Mouse (Mus musculus): ENCODE data around the gene Rapgef3. TPM values are rescaled to one million over a fixed set of nuclear protein-coding genes. Genes with fewer than 3 reads are reported as not detected.
A peak's percentile ranks its signal among the peaks of the same experiment; 100 is the strongest.

Rapgef3 gene
- polyA plus RNA-seq, 1 experiment from 2014 or later = 9.6 TPM

DNA sequence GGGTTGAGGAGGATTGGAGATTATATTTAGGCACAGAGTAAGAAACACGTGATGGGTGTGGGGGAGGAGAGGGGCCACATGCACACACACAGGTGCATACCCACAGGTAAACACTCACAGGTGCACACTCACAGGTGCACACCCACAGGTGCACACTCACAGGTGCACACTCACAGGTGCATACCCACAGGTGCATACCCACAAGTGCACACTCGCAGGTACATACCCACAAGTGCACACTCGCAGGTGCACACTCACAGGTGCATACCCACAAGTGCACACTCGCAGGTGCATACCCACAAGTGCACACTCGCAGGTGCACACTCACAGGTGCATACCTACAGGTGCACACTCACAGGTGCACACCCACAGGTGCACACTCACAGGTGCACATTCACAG, 42.6 kb upstream of the Rapgef3 start:
- H3K9me3 ChIP-seq (ENCODE audit: control insufficient read depth, low read length) = no peaks in the 10 kb centered on the region
- no peak overlapping the region for H3K4me3 ChIP-seq (replicated peaks; ENCODE audit: low read length)
- H3K36me3 ChIP-seq (replicated peaks; ENCODE audit: control insufficient read depth, insufficient read depth) = peaks cover 44% of the 10 kb centered on the region
- DNase-seq (ENCODE audit: low spot score) (no peak), ATAC-seq (ENCODE audit: low FRiP score) (no peak)
- H3K4me2 ChIP-seq (replicated peaks) = no peak overlapping the region
- H3K27me3 ChIP-seq (ENCODE audit: control insufficient read depth, insufficient read depth, low read length) = no peaks in the 10 kb centered on the region
- H3K27ac ChIP-seq = no peak overlapping the region
- 97% methylated on average over 5 of the region's 5 CpGs for WGBS
- peaks cover 31% of the 10 kb centered on the region for H3K4me1 ChIP-seq (replicated peaks; ENCODE audit: control insufficient read depth, insufficient read depth, low read length)
- H3K9ac ChIP-seq = no peak overlapping the region

GRCm38 (mm10) chr15:97809942-97810341, 42.2 kb upstream of the Rapgef3 start:
- Histone ChIP-seq H3K27me3 (ENCODE audit: control insufficient read depth, insufficient read depth, low read length) (no peaks in the 10 kb centered on the region), H3K9ac (no peak overlapping the region), H3K27ac (no peak overlapping the region), H3K4me3 (replicated peaks; ENCODE audit: low read length) (no peak overlapping the region), H3K36me3 (replicated peaks; ENCODE audit: control insufficient read depth, insufficient read depth) (peaks cover 48% of the 10 kb centered on the region), H3K4me1 (replicated peaks; ENCODE audit: control insufficient read depth, insufficient read depth, low read length) (peaks cover 31% of the 10 kb centered on the region), H3K9me3 (ENCODE audit: control insufficient read depth, low read length) (no peaks in the 10 kb centered on the region), H3K4me2 (replicated peaks) (no peak overlapping the region)
- 82% methylated on average over 5 of the region's 5 CpGs for WGBS
- ATAC-seq (ENCODE audit: low FRiP score) (no peak), DNase-seq (ENCODE audit: low spot score) (no peak)

DNA sequence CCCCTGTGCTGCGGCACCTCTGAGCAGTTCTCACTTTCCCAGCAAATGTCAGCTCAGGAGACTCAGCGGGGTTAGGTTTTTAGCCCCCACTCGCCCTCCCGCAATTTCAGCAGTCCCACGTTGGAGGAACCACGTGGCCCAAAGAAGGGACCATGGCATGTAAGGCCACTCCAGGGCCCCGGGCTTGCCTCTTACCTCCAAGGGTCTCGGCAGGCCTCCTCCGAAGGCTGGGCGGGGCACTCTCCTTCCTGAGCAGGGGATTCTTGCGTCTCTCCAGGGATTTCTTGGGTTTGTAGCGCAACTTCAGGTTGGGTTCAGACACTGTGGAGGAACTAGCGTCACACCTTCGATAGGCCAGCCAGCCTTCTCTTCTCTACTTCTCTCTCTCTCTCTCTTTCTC, 41.4 kb upstream of the Rapgef3 start:
- Histone ChIP-seq H3K4me1 (replicated peaks; ENCODE audit: control insufficient read depth, insufficient read depth, low read length) (peaks cover 24% of the 10 kb centered on the region), H3K36me3 (replicated peaks; ENCODE audit: control insufficient read depth, insufficient read depth) (peaks cover 53% of the 10 kb centered on the region), H3K27ac (no peak overlapping the region), H3K9me3 (ENCODE audit: control insufficient read depth, low read length) (no peaks in the 10 kb centered on the region), H3K4me3 (replicated peaks; ENCODE audit: low read length) (no peak overlapping the region), H3K4me2 (replicated peaks) (no peak overlapping the region), H3K9ac (no peak overlapping the region), H3K27me3 (ENCODE audit: control insufficient read depth, insufficient read depth, low read length) (no peaks in the 10 kb centered on the region)
- WGBS = 86% methylated on average over 14 of the region's 14 CpGs
- ATAC-seq (ENCODE audit: low FRiP score) = no peak
- no peak for DNase-seq (ENCODE audit: low spot score)

- WGBS = 88% methylated on average over 14 of the region's 14 CpGs
- H3K36me3 ChIP-seq (replicated peaks; ENCODE audit: control insufficient read depth, insufficient read depth) = peaks cover 53% of the 10 kb centered on the region
Observed at GRCm38 (mm10) chr15:97808532-97808931, 40.8 kb upstream of the Rapgef3 start.

GRCm38 (mm10) chr15:97807867-97808266, 40.1 kb upstream of the Rapgef3 start:
- no peak overlapping the region for H3K4me3 ChIP-seq (replicated peaks; ENCODE audit: low read length)
- no peak overlapping the region for H3K9ac ChIP-seq
- no peak for ATAC-seq (ENCODE audit: low FRiP score)
- DNase-seq (ENCODE audit: low spot score) = no peak
- 73% methylated on average over 12 of the region's 12 CpGs for WGBS
- H3K36me3 ChIP-seq (replicated peaks; ENCODE audit: control insufficient read depth, insufficient read depth) = peaks cover 53% of the 10 kb centered on the region
- no peak overlapping the region for H3K27ac ChIP-seq
- no peaks in the 10 kb centered on the region for H3K9me3 ChIP-seq (ENCODE audit: control insufficient read depth, low read length)
- no peaks in the 10 kb centered on the region for H3K27me3 ChIP-seq (ENCODE audit: control insufficient read depth, insufficient read depth, low read length)
- peaks cover 11% of the 10 kb centered on the region for H3K4me1 ChIP-seq (replicated peaks; ENCODE audit: control insufficient read depth, insufficient read depth, low read length)
- no peak overlapping the region for H3K4me2 ChIP-seq (replicated peaks)

More at GRCm38 (mm10) chr15:97808532-97808931, 40.8 kb upstream of the Rapgef3 start:
- Histone ChIP-seq H3K9me3 (ENCODE audit: control insufficient read depth, low read length) (no peaks in the 10 kb centered on the region), H3K4me1 (replicated peaks; ENCODE audit: control insufficient read depth, insufficient read depth, low read length) (peaks cover 17% of the 10 kb centered on the region), H3K27me3 (ENCODE audit: control insufficient read depth, insufficient read depth, low read length) (no peaks in the 10 kb centered on the region), H3K9ac (no peak overlapping the region), H3K4me3 (replicated peaks; ENCODE audit: low read length) (no peak overlapping the region), H3K4me2 (replicated peaks) (no peak overlapping the region), H3K27ac (no peak overlapping the region)
- no peak for DNase-seq (ENCODE audit: low spot score)
- no peak for ATAC-seq (ENCODE audit: low FRiP score)

DNA sequence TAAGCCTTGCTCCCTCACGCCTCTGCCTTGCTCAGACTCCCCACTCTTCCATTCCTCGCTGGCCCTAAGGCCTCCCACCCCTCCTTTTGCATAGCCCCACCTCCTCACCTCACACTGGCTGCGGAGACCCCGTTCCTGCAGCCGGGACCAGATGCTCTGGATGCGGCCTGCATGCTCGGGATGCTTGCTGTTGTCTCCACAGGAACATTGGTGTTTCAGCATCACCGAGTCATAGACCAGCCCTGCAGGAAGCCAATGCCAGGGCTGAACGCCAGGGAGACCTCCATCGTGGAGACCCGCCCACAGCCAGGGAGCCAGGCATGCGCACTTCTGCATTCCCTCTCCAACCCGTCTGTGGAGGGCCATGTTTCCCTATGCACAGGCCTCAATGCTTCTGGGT, 34.8 kb upstream of the Rapgef3 start:
- peak overlapping the region; percentile 71 for H3K27ac ChIP-seq
- peaks cover 60% of the 10 kb centered on the region for H3K36me3 ChIP-seq (replicated peaks; ENCODE audit: control insufficient read depth, insufficient read depth)
- peaks cover 26% of the 10 kb centered on the region for H3K4me1 ChIP-seq (replicated peaks; ENCODE audit: control insufficient read depth, insufficient read depth, low read length)
- H3K27me3 ChIP-seq (ENCODE audit: control insufficient read depth, insufficient read depth, low read length) = no peaks in the 10 kb centered on the region
- DNase-seq (ENCODE audit: low spot score) (peak; percentile 69), ATAC-seq (ENCODE audit: low FRiP score) (peak; percentile 74; the same call in 1 of the 2 replicates)
- H3K9ac ChIP-seq = peak overlapping the region; percentile 47
- no peaks in the 10 kb centered on the region for H3K9me3 ChIP-seq (ENCODE audit: control insufficient read depth, low read length)
- H3K4me3 ChIP-seq (replicated peaks; ENCODE audit: low read length) = peak overlapping the region; percentile 13; the same call in 1 of the 2 replicates
- 11% methylated on average over 13 of the region's 13 CpGs for WGBS
- peak overlapping the region; percentile 45 for H3K4me2 ChIP-seq (replicated peaks)

DNA sequence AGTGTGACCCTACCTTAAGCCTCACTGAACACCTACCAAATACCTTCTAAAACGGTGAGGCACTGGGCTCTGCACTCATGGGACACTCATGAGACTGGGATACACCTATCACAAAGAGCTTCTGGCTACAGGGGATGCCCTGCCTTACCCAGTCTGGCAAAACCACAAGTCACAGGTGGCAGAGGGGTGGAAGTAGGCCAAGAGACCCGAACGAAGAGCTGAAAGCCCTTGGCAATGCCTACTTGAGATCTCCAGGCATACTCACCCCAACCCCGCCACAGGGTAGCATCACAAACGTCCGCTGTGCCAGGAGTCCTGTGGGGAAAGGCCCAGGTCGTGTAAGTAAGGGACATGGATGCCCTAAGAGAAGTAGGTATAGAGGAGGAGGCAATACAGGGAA, 34.0 kb upstream of the Rapgef3 start:
- ATAC-seq (ENCODE audit: low FRiP score) (no peak), DNase-seq (ENCODE audit: low spot score) (no peak)
- no peaks in the 10 kb centered on the region for H3K27me3 ChIP-seq (ENCODE audit: control insufficient read depth, insufficient read depth, low read length)
- H3K9ac ChIP-seq = 0 out of 2 replicates have a peak overlapping the region, but pooled peaks have one; percentile 47
- peak overlapping the region; percentile 45 for H3K4me2 ChIP-seq (replicated peaks)
- WGBS = 68% methylated on average over 7 of the region's 7 CpGs
- H3K4me1 ChIP-seq (replicated peaks; ENCODE audit: control insufficient read depth, insufficient read depth, low read length) = peaks cover 26% of the 10 kb centered on the region
- H3K9me3 ChIP-seq (ENCODE audit: control insufficient read depth, low read length) = no peaks in the 10 kb centered on the region
- H3K36me3 ChIP-seq (replicated peaks; ENCODE audit: control insufficient read depth, insufficient read depth) = peaks cover 61% of the 10 kb centered on the region
- H3K4me3 ChIP-seq (replicated peaks; ENCODE audit: low read length) = no peak overlapping the region
- H3K27ac ChIP-seq = no peak overlapping the region

DNA sequence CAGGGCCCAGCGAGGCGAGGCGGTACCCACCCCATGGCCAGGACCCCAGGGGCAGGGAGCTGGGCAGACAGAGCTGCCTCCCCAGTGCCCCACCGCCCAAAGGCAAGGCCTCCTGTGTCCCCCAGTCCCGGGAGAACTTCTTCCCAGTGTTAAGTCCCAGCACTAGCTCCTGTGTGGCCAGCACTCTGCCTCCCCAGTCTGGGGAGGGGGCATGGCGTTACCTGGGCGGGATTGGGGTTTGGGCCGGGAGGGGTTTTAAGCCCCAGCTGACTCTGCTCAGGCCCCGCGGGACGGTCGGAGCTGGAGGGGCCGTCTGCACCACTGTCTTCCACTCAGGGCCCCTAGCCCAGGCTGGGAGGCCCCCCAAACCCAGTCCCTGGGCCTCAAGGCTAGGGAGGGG, 33.1 kb upstream of the Rapgef3 start:
- peaks cover 61% of the 10 kb centered on the region for H3K36me3 ChIP-seq (replicated peaks; ENCODE audit: control insufficient read depth, insufficient read depth)

DNA sequence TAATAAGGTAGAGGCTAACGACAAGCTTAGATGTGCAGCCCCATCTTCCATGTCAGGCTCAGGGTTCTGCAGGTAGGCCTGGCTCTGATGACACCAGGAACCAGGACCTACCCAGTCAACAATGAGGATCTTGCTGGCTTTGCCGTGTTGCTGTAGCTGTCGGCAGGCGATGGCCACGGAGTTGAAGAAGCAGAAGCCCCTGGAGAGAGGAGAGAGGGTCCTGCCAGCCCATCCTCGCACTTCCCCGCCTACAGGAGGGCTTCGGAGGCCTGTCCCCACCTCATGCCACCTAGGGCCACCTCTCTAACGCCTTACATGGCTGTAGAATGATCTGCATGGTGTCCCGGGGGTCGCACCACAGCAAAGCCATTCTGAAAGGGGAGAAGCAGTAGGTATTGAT, 31.7 kb upstream of the Rapgef3 start:
- WGBS = 85% methylated on average over 11 of the region's 11 CpGs
- H3K4me3 ChIP-seq (replicated peaks; ENCODE audit: low read length) = no peak overlapping the region
- no peaks in the 10 kb centered on the region for H3K27me3 ChIP-seq (ENCODE audit: control insufficient read depth, insufficient read depth, low read length)
- H3K9ac ChIP-seq = no peak overlapping the region
- H3K27ac ChIP-seq = no peak overlapping the region
- ATAC-seq (ENCODE audit: low FRiP score) (no peak), DNase-seq (ENCODE audit: low spot score) (no peak)
- no peak overlapping the region for H3K4me2 ChIP-seq (replicated peaks)
- peaks cover 26% of the 10 kb centered on the region for H3K4me1 ChIP-seq (replicated peaks; ENCODE audit: control insufficient read depth, insufficient read depth, low read length)
- H3K9me3 ChIP-seq (ENCODE audit: control insufficient read depth, low read length) = no peaks in the 10 kb centered on the region
- H3K36me3 ChIP-seq (replicated peaks; ENCODE audit: control insufficient read depth, insufficient read depth) = peaks cover 67% of the 10 kb centered on the region

More for the DNA sequence above, 33.1 kb upstream of the Rapgef3 start:
- peaks cover 26% of the 10 kb centered on the region for H3K4me1 ChIP-seq (replicated peaks; ENCODE audit: control insufficient read depth, insufficient read depth, low read length)
- no peaks in the 10 kb centered on the region for H3K9me3 ChIP-seq (ENCODE audit: control insufficient read depth, low read length)
- H3K27me3 ChIP-seq (ENCODE audit: control insufficient read depth, insufficient read depth, low read length) = no peaks in the 10 kb centered on the region
- H3K27ac ChIP-seq = no peak overlapping the region
- H3K4me2 ChIP-seq (replicated peaks) = no peak overlapping the region
- no peak for DNase-seq (ENCODE audit: low spot score)
- no peak overlapping the region for H3K9ac ChIP-seq
- no peak for ATAC-seq (ENCODE audit: low FRiP score)
- no peak overlapping the region for H3K4me3 ChIP-seq (replicated peaks; ENCODE audit: low read length)
- WGBS = 89% methylated on average over 13 of the region's 13 CpGs

DNA sequence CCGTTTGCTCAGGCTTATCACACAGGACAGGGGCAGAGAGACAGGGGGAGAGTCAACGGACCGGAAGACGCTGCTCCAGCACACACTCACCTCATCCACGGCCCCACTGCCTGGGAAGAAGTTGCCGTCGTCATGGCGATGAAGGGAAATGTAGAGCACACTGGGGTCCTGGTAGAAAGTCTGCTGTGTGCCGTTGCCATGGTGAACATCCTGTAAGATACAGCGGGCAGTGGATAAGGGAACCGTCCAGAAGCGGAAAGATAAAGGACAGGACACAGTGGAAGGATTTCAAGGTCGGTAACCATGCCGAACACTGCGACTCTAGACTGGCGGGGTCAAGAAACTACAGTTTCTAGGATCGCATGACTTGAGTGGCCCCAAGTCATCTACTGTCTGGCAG, 30.4 kb upstream of the Rapgef3 start:
- ATAC-seq (ENCODE audit: low FRiP score) (peak; percentile 49), DNase-seq (ENCODE audit: low spot score) (peak; percentile 58)
- H3K4me1 ChIP-seq (replicated peaks; ENCODE audit: control insufficient read depth, insufficient read depth, low read length) = peaks cover 26% of the 10 kb centered on the region
- 0 out of 2 replicates have a peak overlapping the region, but pooled peaks have one; percentile 16 for H3K9ac ChIP-seq
- H3K27ac ChIP-seq = peak overlapping the region; percentile 69; the same call in 1 of the 2 replicates
- no peak overlapping the region for H3K4me2 ChIP-seq (replicated peaks)
- peaks cover 79% of the 10 kb centered on the region for H3K36me3 ChIP-seq (replicated peaks; ENCODE audit: control insufficient read depth, insufficient read depth)
- H3K27me3 ChIP-seq (ENCODE audit: control insufficient read depth, insufficient read depth, low read length) = no peaks in the 10 kb centered on the region
- H3K4me3 ChIP-seq (replicated peaks; ENCODE audit: low read length) = no peak overlapping the region
- WGBS = 10% methylated on average over 17 of the region's 17 CpGs
- H3K9me3 ChIP-seq (ENCODE audit: control insufficient read depth, low read length) = no peaks in the 10 kb centered on the region

Data from hindbrain, embryonic 14.5 days (tissue).